Mouse (Mus musculus) myocyte (in vitro differentiated cells): ENCODE data around the gene Spice1. TPM values are rescaled to one million over a fixed set of nuclear protein-coding genes. Genes with fewer than 3 reads are reported as not detected.

Experiments used
- H3K27me3 ChIP-seq: one replicate; pipeline ENCODE4 v1.6.1; 2011; ENCODE audit not compliant: control insufficient read depth, insufficient read depth, insufficient read length
- H3K36me3 ChIP-seq: one replicate; pipeline ENCODE4 v1.6.1; 2011; ENCODE audit not compliant: control insufficient read depth, insufficient read depth
- H3K4me2 ChIP-seq: one replicate; pipeline ENCODE4 v1.6.1; 2011; ENCODE audit warnings: low read depth, control low read depth
- H3K4me3 ChIP-seq: one replicate; pipeline ENCODE4 v1.5.1; 2011; ENCODE audit warnings: mild to moderate bottlenecking, control low read depth, moderate library complexity
- H3K79me2 ChIP-seq: one replicate; pipeline ENCODE4 v1.6.1; 2011; ENCODE audit not compliant: control insufficient read depth, insufficient read depth
- H3ac ChIP-seq: one replicate; pipeline ENCODE4 v1.6.1; 2011; ENCODE audit not compliant: control insufficient read depth, insufficient read length
- CEBPB ChIP-seq: IDR thresholded peaks from 2 replicates; pipeline ENCODE4 v1.6.1; 2011; ENCODE audit warnings: mild to moderate bottlenecking, moderate library complexity; ENCODE audit not compliant: poor library complexity, insufficient read depth, severe bottlenecking
- E2F4 ChIP-seq: IDR thresholded peaks from one replicate; pipeline ENCODE4 v1.6.1; 2011; ENCODE audit warnings: mild to moderate bottlenecking, control low read depth, moderate library complexity; ENCODE audit not compliant: insufficient read depth
- MAX ChIP-seq: IDR thresholded peaks from one replicate; pipeline ENCODE4 v1.6.1; 2011; ENCODE audit warnings: low read depth, mild to moderate bottlenecking, control low read depth
- MYOD1 ChIP-seq, 3 experiments: IDR thresholded peaks; one replicate each; pipeline ENCODE4 v1.6.1; 2011; ENCODE audit warnings: control low read depth in 2 of 3, low read depth in 2 of 3, mild to moderate bottlenecking in 2 of 3, moderate library complexity in 1 of 3; ENCODE audit not compliant: insufficient read length in 2 of 3, control insufficient read depth in 1 of 3
- MYOG ChIP-seq, 3 experiments: IDR thresholded peaks; one replicate each; pipeline ENCODE4 v1.6.1; 2011; ENCODE audit warnings: control low read depth in 2 of 3, low read depth in 2 of 3, mild to moderate bottlenecking in 2 of 3; ENCODE audit not compliant: insufficient read length in 2 of 3, control insufficient read depth in 1 of 3, insufficient read depth in 1 of 3
- POLR2A ChIP-seq: IDR thresholded peaks from one replicate; pipeline ENCODE4 v1.6.1; 2011; ENCODE audit warnings: low read depth, mild to moderate bottlenecking, control low read depth, moderate library complexity; ENCODE audit not compliant: insufficient read length
- POLR2AphosphoS2 ChIP-seq: IDR thresholded peaks from one replicate; pipeline ENCODE4 v1.6.1; 2011; ENCODE audit warnings: low read depth, control low read depth; ENCODE audit not compliant: insufficient read length
- REST ChIP-seq: IDR thresholded peaks from one replicate; pipeline ENCODE4 v1.6.1; 2011; ENCODE audit warnings: mild to moderate bottlenecking, control low read depth, moderate library complexity; ENCODE audit not compliant: insufficient read depth, insufficient read length
- SRF ChIP-seq: IDR thresholded peaks from one replicate; pipeline ENCODE4 v1.6.1; 2011; ENCODE audit warnings: low read depth; ENCODE audit not compliant: control insufficient read depth, insufficient read length
- TCF12 ChIP-seq: IDR thresholded peaks from one replicate; pipeline ENCODE4 v1.6.1; 2011; ENCODE audit warnings: mild to moderate bottlenecking, control low read depth; ENCODE audit not compliant: poor library complexity, insufficient read depth, severe bottlenecking
- TCF3 ChIP-seq: IDR thresholded peaks from one replicate; pipeline ENCODE4 v1.6.1; 2011; ENCODE audit warnings: low read depth, control low read depth; ENCODE audit not compliant: insufficient read length
- USF1 ChIP-seq: IDR thresholded peaks from one replicate; pipeline ENCODE4 v1.6.1; 2011; ENCODE audit warnings: low read depth, mild to moderate bottlenecking, control low read depth, moderate library complexity
- polyA plus RNA-seq: library from polyadenylated mRNA; unstranded; fragments of >200 nt; fragmentation: generic; extraction: Trizol; gene quantifications from one replicate; pipeline ENCODE4 v1.2.1, GENCODE M21; 2012; ENCODE audit warnings: missing spikeins

Gene Spice1
- polyA plus RNA-seq, 1 experiment, result 4.1 TPM

DNA sequence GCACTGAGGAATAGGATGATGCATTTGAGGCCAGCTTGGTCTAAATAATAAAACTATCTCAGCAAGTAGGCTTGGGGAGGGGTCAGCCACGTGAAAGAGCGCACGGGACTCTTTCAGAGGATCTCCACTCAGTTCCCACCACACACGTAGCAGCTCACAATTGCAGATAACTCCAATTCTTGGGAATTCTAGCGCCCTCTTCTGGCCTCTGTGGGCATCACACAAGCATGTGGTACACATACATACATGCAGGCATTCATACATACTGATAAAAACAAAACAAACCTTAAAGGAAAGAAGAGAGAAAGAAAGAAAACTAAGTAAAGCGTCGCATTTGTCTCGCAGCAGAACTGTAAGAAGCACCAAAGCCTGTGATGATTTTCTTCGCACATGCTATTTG lies 16.3 kb upstream of the Spice1 start:
- peaks cover 13% of the 10 kb centered on the region for H3K27me3 ChIP-seq
- no peaks in the 10 kb centered on the region for H3K36me3 ChIP-seq
- no peak overlapping the region for H3K4me2 ChIP-seq
- no peak overlapping the region for H3ac ChIP-seq
- H3K79me2 ChIP-seq, result no peaks in the 10 kb centered on the region
- H3K4me3 ChIP-seq, result no peak overlapping the region
- no peak for TF ChIP-seq E2F4

DNA sequence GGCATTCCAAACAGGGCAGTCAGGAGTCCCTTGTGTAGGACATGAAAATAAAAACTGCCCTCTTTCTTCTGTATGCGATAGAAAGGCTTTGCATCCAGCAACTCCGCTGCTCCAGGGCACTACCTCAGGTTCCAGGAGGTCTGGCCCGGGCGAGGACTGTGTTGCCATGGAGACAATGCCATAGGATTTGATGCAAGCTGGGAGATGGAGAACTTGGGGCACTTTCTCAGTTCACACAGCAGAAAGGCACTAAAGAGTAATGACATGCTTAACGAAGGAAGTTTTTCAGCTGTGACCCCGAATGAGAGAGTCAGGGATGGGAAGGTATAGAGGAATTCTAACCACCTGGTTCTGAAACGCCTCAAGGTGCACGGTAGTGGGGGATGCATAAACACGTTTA lies 15.8 kb upstream of the Spice1 start:
- Histone ChIP-seq H3ac (no peak overlapping the region), H3K27me3 (peaks cover 13% of the 10 kb centered on the region), H3K79me2 (no peaks in the 10 kb centered on the region), H3K4me2 (no peak overlapping the region), H3K36me3 (no peaks in the 10 kb centered on the region), H3K4me3 (no peak overlapping the region)
- TF ChIP-seq REST, result no peak
- no peak for TF ChIP-seq CEBPB
- no peak for TF ChIP-seq SRF
- TF ChIP-seq USF1, result no peak
- TF ChIP-seq TCF12, result no peak
- TF ChIP-seq MYOD1 (IDR thresholded peaks at IDR 0.05; ENCODE audit: control insufficient read depth in 1 of 3, insufficient read length in 2 of 3, low read depth in 2 of 3), result no peak
- no peak for TF ChIP-seq TCF3

DNA sequence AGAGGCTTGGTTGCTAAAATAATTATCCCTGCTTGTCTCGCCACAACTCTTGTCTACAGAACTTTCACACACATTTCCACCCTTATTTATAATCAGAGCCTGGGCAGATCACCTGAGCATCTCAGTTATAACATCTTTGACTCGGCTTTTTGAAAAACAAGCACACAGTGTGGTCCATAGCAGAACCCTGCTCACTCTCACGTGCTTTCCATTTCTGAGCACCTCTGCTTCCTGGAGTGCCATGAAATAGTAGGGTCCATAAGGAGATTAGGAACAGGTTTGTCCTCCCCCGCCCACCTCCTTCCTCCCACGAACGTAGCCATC lies 15.3 kb upstream of the Spice1 start:
- Histone ChIP-seq H3K4me2 (no peak overlapping the region), H3K27me3 (peaks cover 13% of the 10 kb centered on the region), H3K4me3 (no peak overlapping the region), H3ac (no peak overlapping the region), H3K79me2 (no peaks in the 10 kb centered on the region), H3K36me3 (no peaks in the 10 kb centered on the region)
- no peak for TF ChIP-seq POLR2AphosphoS2

DNA sequence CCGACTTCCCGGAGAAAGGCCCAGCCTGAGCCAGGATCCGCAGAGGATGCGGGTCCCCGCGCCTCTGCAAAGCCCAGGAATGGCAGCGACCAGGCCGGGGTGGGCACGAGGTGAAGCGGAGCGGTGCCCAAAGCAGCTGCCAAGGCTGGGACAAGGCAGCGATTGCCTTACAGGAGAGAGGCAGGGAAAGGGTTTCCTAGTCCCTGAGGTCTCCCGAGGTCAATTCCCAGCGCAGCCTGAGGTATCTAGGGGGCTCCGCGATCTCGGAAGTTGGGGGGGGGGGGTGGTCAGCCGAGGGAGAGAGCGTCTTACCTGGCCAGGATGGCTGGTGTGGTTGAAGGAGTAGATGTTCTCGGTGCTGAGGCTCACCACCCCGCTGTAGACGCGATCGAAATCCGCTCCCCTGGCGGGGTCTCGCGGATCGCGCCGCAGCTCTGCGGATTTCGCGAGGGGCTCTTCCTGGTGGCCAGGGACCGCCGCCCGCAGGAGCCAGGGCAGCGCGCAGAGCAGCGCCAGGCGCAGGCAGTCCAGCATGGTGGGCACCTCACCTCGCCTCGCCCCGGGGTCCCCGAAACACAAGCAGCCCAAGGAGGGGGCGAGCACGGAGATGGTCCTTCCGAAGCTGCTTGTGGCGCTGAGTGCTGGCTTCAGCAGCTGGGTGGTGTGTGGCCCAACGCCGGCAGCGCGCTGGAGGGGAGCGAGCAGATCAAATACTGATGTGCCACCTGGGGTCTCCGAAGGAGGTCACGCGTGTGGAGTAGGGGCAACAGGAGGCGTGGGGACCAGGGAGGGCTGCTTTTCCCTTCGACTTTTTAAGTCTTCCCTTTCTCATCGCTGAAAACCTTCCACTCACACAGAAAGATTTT lies 14.7 kb upstream of the Spice1 start:
- no peaks in the 10 kb centered on the region for H3K79me2 ChIP-seq
- no peak overlapping the region for H3ac ChIP-seq
- TF ChIP-seq CEBPB (no peak), MAX (no peak), MYOG (IDR thresholded peaks at IDR 0.05; ENCODE audit: control insufficient read depth in 1 of 3, insufficient read depth in 1 of 3, insufficient read length in 2 of 3, low read depth in 2 of 3) (no peak)
- no peak overlapping the region for H3K4me3 ChIP-seq
- H3K36me3 ChIP-seq, result no peaks in the 10 kb centered on the region
- H3K4me2 ChIP-seq, result no peak overlapping the region
- peaks cover 13% of the 10 kb centered on the region for H3K27me3 ChIP-seq

DNA sequence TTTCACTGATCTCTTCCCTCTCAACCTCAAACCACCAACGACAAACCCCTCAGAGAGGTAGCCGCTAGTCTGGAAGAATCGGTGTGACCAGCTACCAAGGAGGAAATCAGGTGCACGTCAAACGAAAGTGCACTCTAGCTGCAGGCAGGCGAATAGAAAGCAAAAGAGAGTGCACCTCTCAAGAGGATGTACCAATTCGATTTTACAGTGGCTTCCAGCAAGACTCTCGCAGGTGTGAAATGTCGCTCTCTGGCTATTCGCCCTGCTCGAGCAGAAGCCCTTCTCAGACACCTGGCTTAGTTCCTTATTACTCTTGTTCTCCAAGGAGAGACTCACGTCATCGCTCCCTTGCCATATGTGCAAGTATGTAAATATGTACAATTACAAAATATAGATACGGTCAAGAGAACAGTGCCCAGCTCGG lies 14.0 kb upstream of the Spice1 start, which contains the start of gene Sidt1:
Gene Sidt1 (minus strand): TSS at position 336 of the 424 bp plus-strand sequence.
- no peaks in the 10 kb centered on the region for H3K36me3 ChIP-seq
- H3ac ChIP-seq, result no peak within 1 kb of the TSS
- peaks cover 13% of the 10 kb centered on the region for H3K27me3 ChIP-seq
- no peaks in the 10 kb centered on the region for H3K79me2 ChIP-seq
- H3K4me2 ChIP-seq, result no peak within 1 kb of the TSS
- no peak within 1 kb of the TSS for H3K4me3 ChIP-seq
- TF ChIP-seq USF1 (no peak), MAX (no peak), SRF (no peak), REST (no peak), CEBPB (no peak), POLR2A (no peak), MYOG (IDR thresholded peaks at IDR 0.05; ENCODE audit: control insufficient read depth in 1 of 3, insufficient read depth in 1 of 3, insufficient read length in 2 of 3, low read depth in 2 of 3) (no peak), E2F4 (no peak), MYOD1 (IDR thresholded peaks at IDR 0.05; ENCODE audit: control insufficient read depth in 1 of 3, insufficient read length in 2 of 3, low read depth in 2 of 3) (no peak), TCF3 (no peak)

DNA sequence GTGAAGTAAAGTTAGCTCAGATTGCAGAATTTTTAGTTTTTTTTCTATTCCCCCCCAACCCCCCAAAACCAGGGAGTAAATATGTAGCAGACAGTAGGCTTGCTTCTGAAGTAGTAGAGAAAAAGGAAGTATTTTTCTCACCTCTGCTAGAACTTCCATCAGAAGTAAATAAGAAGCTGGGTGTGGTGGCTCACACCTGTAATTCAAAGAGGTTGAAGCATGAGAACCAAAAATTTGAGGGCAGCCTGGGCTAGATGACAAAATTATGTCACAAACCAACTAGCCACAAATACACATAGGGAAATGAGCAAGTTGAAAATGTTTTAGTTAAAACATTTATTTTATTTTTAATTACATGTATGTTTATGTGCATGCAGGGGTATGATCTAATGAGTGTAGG lies 9.4 kb upstream of the Spice1 start:
- no peak overlapping the region for H3K4me2 ChIP-seq
- no peak for TF ChIP-seq SRF
- no peak for TF ChIP-seq TCF3
- no peak for TF ChIP-seq TCF12
- TF ChIP-seq USF1, result no peak
- no peak for TF ChIP-seq POLR2A
- no peak for TF ChIP-seq REST
- TF ChIP-seq MAX, result no peak
- TF ChIP-seq CEBPB, result no peak
- no peak for TF ChIP-seq POLR2AphosphoS2
- no peak for TF ChIP-seq MYOD1 (IDR thresholded peaks at IDR 0.05; ENCODE audit: control insufficient read depth in 1 of 3, insufficient read length in 2 of 3, low read depth in 2 of 3)
- TF ChIP-seq E2F4, result no peak
- no peak for TF ChIP-seq MYOG (IDR thresholded peaks at IDR 0.05; ENCODE audit: control insufficient read depth in 1 of 3, insufficient read depth in 1 of 3, insufficient read length in 2 of 3, low read depth in 2 of 3)
- no peaks in the 10 kb centered on the region for H3K79me2 ChIP-seq
- peaks cover 6% of the 10 kb centered on the region for H3K27me3 ChIP-seq
- no peak overlapping the region for H3ac ChIP-seq
- no peak overlapping the region for H3K4me3 ChIP-seq
- no peaks in the 10 kb centered on the region for H3K36me3 ChIP-seq
